Mouse (Mus musculus): ENCODE data around the gene Cldn18. TPM values are rescaled to one million over a fixed set of nuclear protein-coding genes. Genes with fewer than 3 reads are reported as not detected.

Cldn18 gene
- polyA plus RNA-seq, 1 experiment from 2014 or later = 248 TPM

DNA sequence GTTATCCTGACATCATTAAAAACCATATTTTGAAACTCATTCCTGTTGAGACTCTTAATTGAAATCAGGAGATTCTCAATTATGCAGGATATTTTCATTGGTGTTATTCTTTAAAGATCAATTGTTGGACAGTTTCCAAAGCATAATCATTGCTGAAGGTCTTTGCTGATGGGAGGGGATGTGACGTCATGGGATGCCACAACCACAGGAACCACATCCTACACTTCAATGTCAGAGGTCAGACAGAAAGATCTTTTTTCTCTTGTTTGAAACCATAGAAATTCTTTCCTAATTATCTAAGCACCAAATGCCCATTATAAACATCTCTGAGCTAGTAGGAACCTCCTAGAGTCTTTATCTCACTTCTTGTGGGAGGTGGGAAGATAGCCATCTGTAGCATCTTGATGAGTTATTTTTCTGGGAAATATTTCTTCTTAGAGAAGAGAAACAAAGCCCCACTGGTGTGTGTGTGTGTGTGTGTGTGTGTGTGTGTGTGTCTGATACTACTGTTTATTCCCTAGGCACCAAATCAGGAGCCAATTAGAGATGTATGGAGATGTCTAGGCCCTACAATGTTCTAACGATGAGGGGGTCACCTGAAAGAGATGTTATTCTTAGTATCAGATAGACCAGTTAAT, 17.2 kb downstream of the Cldn18 start:
- H3K36me3 ChIP-seq (ENCODE audit: control insufficient read depth, insufficient read depth, low read length) = no peaks in the 10 kb centered on the region
- H3K4me1 ChIP-seq (ENCODE audit: control insufficient read depth, insufficient read depth, low read length) = no peaks in the 10 kb centered on the region
- no peak for ATAC-seq (ENCODE audit: insufficient number of reproducible peaks, insufficient read depth, low FRiP score, low read depth)
- H3K9ac ChIP-seq (replicated peaks; ENCODE audit: low read depth, low read length) = no peak overlapping the region
- no peak overlapping the region for H3K4me2 ChIP-seq (replicated peaks; ENCODE audit: low read depth, low read length)
- no peak overlapping the region for H3K27ac ChIP-seq (ENCODE audit: low read length)
- no peaks in the 10 kb centered on the region for H3K9me3 ChIP-seq (ENCODE audit: control insufficient read depth, low read depth, low read length)
- no peaks in the 10 kb centered on the region for H3K27me3 ChIP-seq (ENCODE audit: control insufficient read depth, insufficient read depth, low read length)
- no peak overlapping the region for H3K4me3 ChIP-seq (ENCODE audit: low read depth, low read length)
- WGBS = 71% methylated on average over 2 of the region's 2 CpGs

DNA sequence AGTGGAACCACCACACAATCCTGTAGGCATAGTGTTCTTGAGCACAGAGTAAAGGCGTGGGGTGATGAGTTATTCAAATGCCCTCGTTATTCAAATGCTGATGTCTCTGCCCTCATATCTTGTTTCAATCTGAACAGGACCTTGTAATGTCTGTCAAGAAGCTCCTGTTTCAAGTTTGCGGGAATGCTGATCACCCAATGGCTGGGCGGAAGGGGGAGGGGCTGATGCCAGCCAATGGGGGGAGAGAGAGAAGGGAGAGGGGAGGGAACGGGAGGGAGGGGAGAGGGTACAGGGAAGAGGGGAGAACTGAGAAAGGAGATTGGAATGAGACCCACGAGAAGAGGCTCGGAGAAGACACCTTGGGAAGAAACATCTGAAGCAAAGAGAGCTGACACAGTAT, 22.1 kb downstream of the Cldn18 start:
- Histone ChIP-seq H3K4me3 (ENCODE audit: low read depth, low read length) (no peak overlapping the region), H3K27ac (ENCODE audit: low read length) (no peak overlapping the region), H3K4me1 (ENCODE audit: control insufficient read depth, insufficient read depth, low read length) (no peaks in the 10 kb centered on the region), H3K9ac (replicated peaks; ENCODE audit: low read depth, low read length) (no peak overlapping the region), H3K4me2 (replicated peaks; ENCODE audit: low read depth, low read length) (no peak overlapping the region), H3K9me3 (ENCODE audit: control insufficient read depth, low read depth, low read length) (no peaks in the 10 kb centered on the region), H3K27me3 (ENCODE audit: control insufficient read depth, insufficient read depth, low read length) (no peaks in the 10 kb centered on the region), H3K36me3 (ENCODE audit: control insufficient read depth, insufficient read depth, low read length) (no peaks in the 10 kb centered on the region)
- no peak for ATAC-seq (ENCODE audit: insufficient number of reproducible peaks, insufficient read depth, low FRiP score, low read depth)
- 59% methylated on average over 7 of the region's 7 CpGs for WGBS

DNA sequence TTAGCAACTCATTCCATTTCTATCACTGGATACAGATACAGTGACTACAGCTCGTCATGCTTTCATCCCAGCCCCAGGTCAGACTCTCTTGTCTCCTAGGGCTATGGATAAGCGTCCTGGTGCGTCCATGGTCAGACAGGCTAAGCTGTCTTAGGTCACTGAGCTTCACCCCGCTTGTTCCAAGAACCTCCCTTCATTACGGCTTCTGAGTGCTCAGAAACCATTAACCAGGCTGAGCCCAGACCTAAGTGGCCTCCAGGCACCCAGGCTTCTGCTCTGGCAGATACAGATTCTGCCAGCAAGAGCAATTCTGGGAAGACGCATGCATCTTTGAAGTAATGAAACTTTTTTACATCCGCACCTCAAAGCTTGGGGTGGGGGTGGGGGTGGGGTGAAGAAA, 26.7 kb downstream of the Cldn18 start:
- Histone ChIP-seq H3K27me3 (ENCODE audit: control insufficient read depth, insufficient read depth, low read length) (no peaks in the 10 kb centered on the region), H3K4me1 (ENCODE audit: control insufficient read depth, insufficient read depth, low read length) (no peaks in the 10 kb centered on the region), H3K9me3 (ENCODE audit: control insufficient read depth, low read depth, low read length) (no peaks in the 10 kb centered on the region), H3K36me3 (ENCODE audit: control insufficient read depth, insufficient read depth, low read length) (no peaks in the 10 kb centered on the region), H3K9ac (replicated peaks; ENCODE audit: low read depth, low read length) (no peak overlapping the region), H3K4me2 (replicated peaks; ENCODE audit: low read depth, low read length) (no peak overlapping the region), H3K27ac (ENCODE audit: low read length) (no peak overlapping the region), H3K4me3 (ENCODE audit: low read depth, low read length) (no peak overlapping the region)
- WGBS = 81% methylated on average over 7 of the region's 7 CpGs
- ATAC-seq (ENCODE audit: insufficient number of reproducible peaks, insufficient read depth, low FRiP score, low read depth) = no peak

DNA sequence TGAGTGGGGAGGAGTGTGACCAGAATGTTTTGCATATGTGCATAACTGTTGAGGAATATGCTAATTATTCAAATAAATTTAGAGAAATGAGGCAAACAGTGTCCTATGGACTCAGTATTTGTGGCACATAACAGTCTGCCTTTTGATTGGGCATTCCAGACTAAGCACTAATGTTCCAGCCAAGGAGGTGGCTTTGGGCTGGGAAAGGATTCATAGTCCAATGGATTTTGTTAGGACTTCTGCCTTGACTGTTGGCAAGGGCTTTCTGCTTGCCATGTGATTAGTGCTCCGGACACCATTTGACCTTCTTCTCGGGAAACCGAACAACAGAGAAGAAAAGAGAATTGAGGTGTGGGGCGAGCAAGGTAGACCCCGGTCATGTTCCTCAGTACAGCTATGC, 27.3 kb downstream of the Cldn18 start:
- 88% methylated on average over 5 of the region's 5 CpGs for WGBS
- Histone ChIP-seq H3K36me3 (ENCODE audit: control insufficient read depth, insufficient read depth, low read length) (no peaks in the 10 kb centered on the region), H3K9ac (replicated peaks; ENCODE audit: low read depth, low read length) (no peak overlapping the region), H3K27ac (ENCODE audit: low read length) (no peak overlapping the region), H3K4me3 (ENCODE audit: low read depth, low read length) (no peak overlapping the region), H3K27me3 (ENCODE audit: control insufficient read depth, insufficient read depth, low read length) (no peaks in the 10 kb centered on the region), H3K4me2 (replicated peaks; ENCODE audit: low read depth, low read length) (no peak overlapping the region), H3K4me1 (ENCODE audit: control insufficient read depth, insufficient read depth, low read length) (no peaks in the 10 kb centered on the region), H3K9me3 (ENCODE audit: control insufficient read depth, low read depth, low read length) (no peaks in the 10 kb centered on the region)
- ATAC-seq (ENCODE audit: insufficient number of reproducible peaks, insufficient read depth, low FRiP score, low read depth) = no peak

DNA sequence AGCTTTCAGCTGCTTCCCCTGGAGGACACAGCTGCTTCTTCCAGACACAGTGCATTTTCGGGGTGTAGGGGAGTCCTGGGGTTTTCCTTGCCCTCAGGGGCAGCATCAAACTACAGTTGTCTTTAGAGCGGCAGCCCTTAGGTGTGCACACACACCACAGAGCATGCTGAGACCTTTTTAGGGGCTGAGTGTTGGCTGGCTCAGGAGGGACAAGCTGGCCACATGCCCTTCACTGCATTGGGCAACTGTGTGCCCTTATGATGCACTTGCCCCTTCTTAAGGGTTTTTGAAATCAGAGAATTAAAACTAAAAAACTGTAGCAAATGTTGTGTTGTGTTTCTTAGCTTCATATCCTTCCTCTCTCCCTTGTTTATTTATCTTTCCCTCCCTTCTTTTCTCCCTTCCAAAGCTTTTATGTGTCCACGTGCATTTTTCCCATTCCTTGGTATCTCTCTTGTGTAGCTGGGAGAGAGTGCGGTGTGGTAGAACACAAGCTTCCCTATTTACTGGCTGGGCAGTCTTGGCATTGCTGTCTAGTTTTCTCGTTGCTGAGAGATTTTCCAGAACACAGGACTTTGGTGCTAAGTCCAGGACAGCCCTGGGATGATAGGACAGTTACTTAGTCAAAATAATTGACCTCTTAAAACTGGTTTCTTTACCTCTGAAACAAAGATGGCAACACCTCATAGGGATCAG, 31.4 kb downstream of the Cldn18 start:
- WGBS = 77% methylated on average over 5 of the region's 5 CpGs
- Histone ChIP-seq H3K9ac (replicated peaks; ENCODE audit: low read depth, low read length) (no peak overlapping the region), H3K4me2 (replicated peaks; ENCODE audit: low read depth, low read length) (no peak overlapping the region), H3K27ac (ENCODE audit: low read length) (no peak overlapping the region), H3K4me3 (ENCODE audit: low read depth, low read length) (no peak overlapping the region), H3K4me1 (ENCODE audit: control insufficient read depth, insufficient read depth, low read length) (no peaks in the 10 kb centered on the region), H3K36me3 (ENCODE audit: control insufficient read depth, insufficient read depth, low read length) (no peaks in the 10 kb centered on the region), H3K9me3 (ENCODE audit: control insufficient read depth, low read depth, low read length) (no peaks in the 10 kb centered on the region), H3K27me3 (ENCODE audit: control insufficient read depth, insufficient read depth, low read length) (no peaks in the 10 kb centered on the region)
- no peak for ATAC-seq (ENCODE audit: insufficient number of reproducible peaks, insufficient read depth, low FRiP score, low read depth)

DNA sequence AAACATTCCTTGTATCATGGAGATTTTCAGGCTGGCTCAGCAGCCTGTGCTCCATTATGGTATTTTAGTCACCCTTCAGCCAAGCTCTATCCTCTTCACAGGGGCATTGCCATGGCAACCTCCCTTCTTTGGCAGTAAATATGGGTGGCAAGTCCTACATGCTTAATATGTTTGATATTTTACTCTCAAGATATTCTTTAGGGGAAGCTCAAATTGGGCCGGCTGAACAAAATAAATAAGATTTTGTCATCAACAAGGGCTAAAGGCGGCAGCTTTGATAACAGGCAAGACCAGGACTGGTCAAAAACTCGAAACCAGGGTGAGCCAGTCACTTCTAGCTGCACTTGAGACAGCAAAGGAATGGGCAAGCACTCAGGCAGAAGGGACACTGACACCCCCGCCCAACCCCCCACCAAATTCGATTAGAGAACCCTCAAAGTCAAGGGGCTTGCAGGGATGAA, 32.0 kb downstream of the Cldn18 start:
- Histone ChIP-seq H3K4me3 (ENCODE audit: low read depth, low read length) (no peak overlapping the region), H3K36me3 (ENCODE audit: control insufficient read depth, insufficient read depth, low read length) (no peaks in the 10 kb centered on the region), H3K9ac (replicated peaks; ENCODE audit: low read depth, low read length) (no peak overlapping the region), H3K4me1 (ENCODE audit: control insufficient read depth, insufficient read depth, low read length) (no peaks in the 10 kb centered on the region), H3K4me2 (replicated peaks; ENCODE audit: low read depth, low read length) (no peak overlapping the region), H3K27me3 (ENCODE audit: control insufficient read depth, insufficient read depth, low read length) (no peaks in the 10 kb centered on the region), H3K9me3 (ENCODE audit: control insufficient read depth, low read depth, low read length) (no peaks in the 10 kb centered on the region), H3K27ac (ENCODE audit: low read length) (no peak overlapping the region)
- ATAC-seq (ENCODE audit: insufficient number of reproducible peaks, insufficient read depth, low FRiP score, low read depth) = no peak
- 69% methylated on average over 5 of the region's 5 CpGs for WGBS

DNA sequence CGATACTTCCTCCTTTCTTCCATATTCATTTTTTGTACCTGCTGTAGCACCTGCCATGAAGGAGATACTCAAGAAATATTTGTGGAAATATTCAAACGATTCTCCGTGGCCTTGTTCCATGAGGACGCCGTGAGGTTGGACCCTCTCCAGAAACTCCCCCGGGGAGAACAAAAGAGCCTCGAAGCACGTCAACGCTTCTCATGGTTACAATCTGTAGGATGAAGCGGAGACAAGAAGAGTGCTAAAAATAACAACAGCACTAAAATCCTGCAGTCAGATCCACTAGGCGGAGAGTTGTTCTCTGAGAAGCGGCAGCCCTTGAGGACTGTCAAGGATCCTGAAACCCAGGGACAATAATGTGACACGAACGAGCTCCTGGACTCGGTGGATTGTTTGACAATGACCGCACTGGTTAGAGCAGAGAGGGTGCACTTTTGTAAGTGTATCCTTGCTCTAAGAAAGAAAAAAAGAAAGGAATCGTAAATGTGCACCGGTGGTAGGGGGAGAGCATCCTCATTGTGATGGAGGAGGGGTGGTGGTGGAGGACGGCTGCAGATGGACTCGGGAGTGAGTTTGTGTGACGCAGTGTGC, 35.0 kb downstream of the Cldn18 start:
- Histone ChIP-seq H3K4me2 (replicated peaks; ENCODE audit: low read depth, low read length) (no peak overlapping the region), H3K9me3 (ENCODE audit: control insufficient read depth, low read depth, low read length) (no peaks in the 10 kb centered on the region), H3K27me3 (ENCODE audit: control insufficient read depth, insufficient read depth, low read length) (no peaks in the 10 kb centered on the region), H3K9ac (replicated peaks; ENCODE audit: low read depth, low read length) (no peak overlapping the region), H3K4me3 (ENCODE audit: low read depth, low read length) (no peak overlapping the region), H3K27ac (ENCODE audit: low read length) (no peak overlapping the region), H3K4me1 (ENCODE audit: control insufficient read depth, insufficient read depth, low read length) (no peaks in the 10 kb centered on the region), H3K36me3 (ENCODE audit: control insufficient read depth, insufficient read depth, low read length) (no peaks in the 10 kb centered on the region)
- ATAC-seq (ENCODE audit: insufficient number of reproducible peaks, insufficient read depth, low FRiP score, low read depth) = no peak
- 85% methylated on average over 21 of the region's 21 CpGs for WGBS

DNA sequence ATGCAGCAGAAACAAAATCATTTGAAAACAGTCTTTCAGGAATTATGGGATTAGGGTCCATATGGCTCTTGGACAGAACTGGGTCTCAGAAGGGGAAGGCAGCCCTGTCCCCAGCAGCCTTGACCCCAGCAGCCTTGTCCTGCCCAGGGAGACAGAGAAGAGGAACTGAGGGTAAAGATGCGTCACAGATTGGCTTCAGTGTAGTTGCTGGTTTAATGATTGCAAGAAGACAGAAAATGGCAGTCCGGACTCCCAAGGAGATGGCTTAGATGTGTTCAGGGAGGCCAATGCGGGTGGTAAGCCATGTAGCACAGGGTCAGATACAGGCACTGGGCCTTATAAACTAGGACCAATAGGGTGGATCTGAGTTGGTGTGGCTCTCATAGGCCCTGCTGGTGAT, 41.4 kb downstream of the Cldn18 start:
- ATAC-seq (ENCODE audit: insufficient number of reproducible peaks, insufficient read depth, low FRiP score, low read depth) = no peak
- Histone ChIP-seq H3K4me2 (replicated peaks; ENCODE audit: low read depth, low read length) (no peak overlapping the region), H3K9ac (replicated peaks; ENCODE audit: low read depth, low read length) (no peak overlapping the region), H3K27ac (ENCODE audit: low read length) (no peak overlapping the region), H3K4me1 (ENCODE audit: control insufficient read depth, insufficient read depth, low read length) (no peaks in the 10 kb centered on the region), H3K36me3 (ENCODE audit: control insufficient read depth, insufficient read depth, low read length) (no peaks in the 10 kb centered on the region), H3K9me3 (ENCODE audit: control insufficient read depth, low read depth, low read length) (no peaks in the 10 kb centered on the region), H3K27me3 (ENCODE audit: control insufficient read depth, insufficient read depth, low read length) (no peaks in the 10 kb centered on the region), H3K4me3 (ENCODE audit: low read depth, low read length) (no peak overlapping the region)
- WGBS = 85% methylated on average over 3 of the region's 3 CpGs

All from stomach, embryonic 14.5 days (tissue).